Mouse (Mus musculus) left cerebral cortex, postnatal 14 days (tissue): ENCODE results near the gene Nudt3. TPM values are rescaled to one million over a fixed set of nuclear protein-coding genes. Genes with fewer than 3 reads are reported as not detected.
"Not testable (repeated sequence)": the region's sequence is repeated elsewhere in the genome, so short reads cannot be mapped to it uniquely, and the experiment has no call there.

Experiments used
- DNase-seq, 2 experiments: peaks; one replicate each; pipeline ENCODE4 v3.0.0; 2021 to 2022; ENCODE audit warnings: low spot score in 2 of 2, mixed read lengths in 1 of 2
- intact Hi-C: fragments of 180-260 bp; cut with DNase I; formaldehyde crosslinking; loops from one replicate; pipeline ENCODE4 v1.15.1; 2025
- total RNA-seq, 2 experiments: library from RNA; stranded (reverse); gene quantifications; 2 replicates each; pipeline ENCODE4 v1.2.3; 2021

Nudt3 gene
- total RNA-seq, 2 experiments from 2014 or later = 514 to 519 TPM

GRCm38 (mm10) chr17:27638921-27639332 lies 15.6 kb upstream of the Nudt3 start:
- DNase-seq = peak; percentile 80 to 88
- intact Hi-C loops = loop anchor here (2.0 kb wide), 1 partner anchor 16 kb away; the partner anchor contains the start of gene Pacsin1

GRCm38 (mm10) chr17:27637333-27637732 lies 14.0 kb upstream of the Nudt3 start:
- DNase-seq = no peak
- intact Hi-C loops = no loop called here

GRCm38 (mm10) chr17:27636132-27637020 lies 13.1 kb upstream of the Nudt3 start, which contains the start of gene Rps10:
Gene Rps10, minus strand, starts transcription at chr17:27636669.
- intact Hi-C loops = no loop called here

GRCm38 (mm10) chr17:27635575-27635903 lies 12.2 kb upstream of the Nudt3 start:
- DNase-seq = peak in 1 of 2 experiments; percentile 68
- intact Hi-C loops = not testable (repeated sequence)

More at GRCm38 (mm10) chr17:27636132-27637020, 13.1 kb upstream of the Nudt3 start, which contains the start of gene Rps10:
- no peak for DNase-seq

GRCm38 (mm10) chr17:27634871-27635574 lies 11.7 kb upstream of the Nudt3 start, which contains the start of gene RPS10-NUDT3:
Gene RPS10-NUDT3, minus strand, starts transcription at chr17:27635222.
- peak; percentile 90 for DNase-seq
- intact Hi-C loops = no loop called here

GRCm38 (mm10) chr17:27629249-27630020 lies 6.1 kb upstream of the Nudt3 start:
- DNase-seq = peak; percentile 87 to 91
- intact Hi-C loops = no loop called here

GRCm38 (mm10) chr17:27628376-27628775 lies 5.1 kb upstream of the Nudt3 start:
- intact Hi-C loops = no loop called here

GRCm38 (mm10) chr17:27627451-27627850 lies 4.2 kb upstream of the Nudt3 start:
- intact Hi-C loops = no loop called here
- DNase-seq = no peak

More at GRCm38 (mm10) chr17:27628376-27628775, 5.1 kb upstream of the Nudt3 start:
- no peak for DNase-seq

GRCm38 (mm10) chr17:27626681-27627080 lies 3.4 kb upstream of the Nudt3 start:
- intact Hi-C loops = no loop called here
- peak in 1 of 2 experiments; percentile 68 for DNase-seq

GRCm38 (mm10) chr17:27625455-27626251 lies 2.4 kb upstream of the Nudt3 start:
- no peak for DNase-seq
- intact Hi-C loops = no loop called here

GRCm38 (mm10) chr17:27622611-27623359 lies 510 bp downstream of the Nudt3 start:
- DNase-seq = peak in 1 of 2 experiments; percentile 49
- intact Hi-C loops = loop anchor here (2.0 to 5.0 kb wide), 2 partner anchors 35 to 58 kb away; partner anchors contain the start of gene AI413582

GRCm38 (mm10) chr17:27621705-27622531 lies 1.4 kb downstream of the Nudt3 start:
- no peak for DNase-seq
- intact Hi-C loops = loop anchor here (2.0 to 5.0 kb wide), 2 partner anchors 35 to 57 kb away; partner anchors contain the start of gene AI413582

GRCm38 (mm10) chr17:27621161-27621560 lies 2.1 kb downstream of the Nudt3 start:
- no peak for DNase-seq
- intact Hi-C loops = loop anchor here (5.0 kb wide), 1 partner anchor 34 kb away; no protein-coding TSS in a partner anchor

- no peak for DNase-seq
- intact Hi-C loops = no loop called here
These were observed 7.9 kb downstream of the Nudt3 start for GRCm38 (mm10) chr17:27615388-27615787.

- DNase-seq = no peak
- intact Hi-C loops = no loop called here
These were observed 10.3 kb downstream of the Nudt3 start for GRCm38 (mm10) chr17:27613016-27613415.

GRCm38 (mm10) chr17:27611994-27612393 lies 11.3 kb downstream of the Nudt3 start:
- intact Hi-C loops = no loop called here
- no peak for DNase-seq

- intact Hi-C loops = no loop called here
- DNase-seq = no peak
These were observed 11.8 kb downstream of the Nudt3 start for GRCm38 (mm10) chr17:27611519-27611884.
